Mouse (Mus musculus) liver, postnatal 0 days (tissue): ENCODE data around the gene Nrip3. TPM values are rescaled to one million over a fixed set of nuclear protein-coding genes. Genes with fewer than 3 reads are reported as not detected.

Source experiments
- ATAC-seq: fragments of 200-750 bp; cut with Nextera tagmentation; 2 replicates; pipeline ENCODE4 v1.8.0; 2017; ENCODE audit warnings: mild to moderate bottlenecking, moderate library complexity
- DNase-seq: peaks from one replicate; pipeline ENCODE4 v3.0.0-alpha.2; 2016
- H3K27ac ChIP-seq: fragments of 300-500 bp; sonication (generic); 2 replicates; pipeline ENCODE4 v1.5.1; 2014; ENCODE audit warnings: antibody characterized with exemption, moderate library complexity, mild to moderate bottlenecking, low read depth
- H3K27me3 ChIP-seq: fragments of 300-500 bp; sonication (generic); 2 replicates; pipeline ENCODE4 v1.6.1; 2014; ENCODE audit warnings: low read length, control low read depth, mixed read lengths; ENCODE audit not compliant: insufficient read depth
- H3K36me3 ChIP-seq: fragments of 300-500 bp; sonication (generic); replicated peaks from 2 replicates; pipeline ENCODE4 v1.6.1; 2014; ENCODE audit warnings: mild to moderate bottlenecking, control low read depth, low read length, moderate library complexity, mixed read lengths; ENCODE audit not compliant: insufficient read depth
- H3K4me1 ChIP-seq: fragments of 300-500 bp; sonication (generic); 2 replicates; pipeline ENCODE4 v1.6.1; 2014; ENCODE audit warnings: antibody characterized with exemption, mild to moderate bottlenecking, control low read depth; ENCODE audit not compliant: insufficient read depth
- H3K4me2 ChIP-seq: fragments of 300-500 bp; sonication (generic); 2 replicates; pipeline ENCODE4 v1.6.1; 2014; ENCODE audit warnings: low read depth, mild to moderate bottlenecking, low read length, moderate library complexity, mixed read lengths
- H3K4me3 ChIP-seq: fragments of 300-500 bp; sonication (generic); 2 replicates; pipeline ENCODE4 v1.5.1; 2014; ENCODE audit warnings: low read depth, low read length
- H3K9ac ChIP-seq: fragments of 300-500 bp; sonication (generic); replicated peaks from 2 replicates; pipeline ENCODE4 v1.6.1; 2014; ENCODE audit warnings: mild to moderate bottlenecking, moderate library complexity
- H3K9me3 ChIP-seq: fragments of 300-500 bp; sonication (generic); 2 replicates; pipeline ENCODE4 v1.6.1; 2016; ENCODE audit warnings: mild to moderate bottlenecking, control low read depth, low read length, mixed read lengths
- CTCF ChIP-seq: sonication (generic); IDR thresholded peaks from 2 replicates; pipeline ENCODE4 v1.5.1; 2016; ENCODE audit warnings: antibody characterized with exemption, low read depth
- EP300 ChIP-seq: IDR thresholded peaks from 2 replicates; pipeline ENCODE4 v1.6.1; 2016; ENCODE audit warnings: antibody characterized with exemption, low read depth, mild to moderate bottlenecking
- WGBS: fragments of 180-500 bp; shearing (Covaris S2); extraction: QIAGEN DNeasy Blood & Tissue Kit; methylation state at CpG from one replicate; pipeline ENCODE4 v1.1.7; 2014; ENCODE audit not compliant: insufficient replicate concordance; 5-methylcytosine and 5-hydroxymethylcytosine counted together
- polyA plus RNA-seq: library from polyadenylated mRNA; unstranded; fragments of >200 nt; fragmentation: Nextera tagmentation; extraction: Ambion mirVana; gene quantifications from 2 replicates; pipeline ENCODE4 v1.2.1, GENCODE M21; 2015

Nrip3 gene
- polyA plus RNA-seq, 1 experiment from 2014 or later: 0.28 TPM

- TF ChIP-seq EP300 (no peak), CTCF (no peak)
- WGBS: 69% methylated on average over 4 of the region's 4 CpGs
These were observed 31.7 kb upstream of the Nrip3 start for GRCm38 (mm10) chr7:109813330-109814140.

GRCm38 (mm10) chr7:109807616-109808485 is 26.0 kb upstream of the Nrip3 start:
- TF ChIP-seq CTCF (no peak), EP300 (no peak)
- 48% methylated on average over 8 of the region's 8 CpGs for WGBS
- ATAC-seq (no peak), DNase-seq (no peak)
- H3K4me2 ChIP-seq: no peak overlapping the region
- no peaks in the 10 kb centered on the region for H3K36me3 ChIP-seq
- H3K4me3 ChIP-seq: no peak overlapping the region
- no peaks in the 10 kb centered on the region for H3K27me3 ChIP-seq
- no peaks in the 10 kb centered on the region for H3K9me3 ChIP-seq
- no peaks in the 10 kb centered on the region for H3K4me1 ChIP-seq
- H3K27ac ChIP-seq: no peak overlapping the region
- H3K9ac ChIP-seq: no peak overlapping the region

More at GRCm38 (mm10) chr7:109813330-109814140, 31.7 kb upstream of the Nrip3 start:
- H3K9me3 ChIP-seq: no peaks in the 10 kb centered on the region
- DNase-seq: no peak
- no peak overlapping the region for H3K4me2 ChIP-seq
- H3K4me1 ChIP-seq: peaks cover 6% of the 10 kb centered on the region
- no peak for ATAC-seq
- H3K27me3 ChIP-seq: no peaks in the 10 kb centered on the region
- no peak overlapping the region for H3K4me3 ChIP-seq
- H3K9ac ChIP-seq: no peak overlapping the region
- no peak overlapping the region for H3K27ac ChIP-seq
- no peaks in the 10 kb centered on the region for H3K36me3 ChIP-seq

GRCm38 (mm10) chr7:109804843-109805242 is 23.0 kb upstream of the Nrip3 start:
- no peak overlapping the region for H3K9ac ChIP-seq
- DNase-seq: peak; percentile 60

GRCm38 (mm10) chr7:109804355-109804754 is 22.5 kb upstream of the Nrip3 start:
- WGBS: 82% methylated on average over 6 of the region's 6 CpGs
- Histone ChIP-seq H3K9ac (no peak overlapping the region), H3K36me3 (no peaks in the 10 kb centered on the region), H3K27me3 (no peaks in the 10 kb centered on the region), H3K27ac (no peak overlapping the region), H3K9me3 (no peaks in the 10 kb centered on the region), H3K4me3 (no peak overlapping the region), H3K4me1 (no peaks in the 10 kb centered on the region), H3K4me2 (no peak overlapping the region)
- TF ChIP-seq CTCF (no peak), EP300 (no peak)
- no peak for ATAC-seq
- no peak for DNase-seq

More at GRCm38 (mm10) chr7:109804843-109805242, 23.0 kb upstream of the Nrip3 start:
- WGBS: 43% methylated on average over 6 of the region's 6 CpGs
- Histone ChIP-seq H3K4me1 (no peaks in the 10 kb centered on the region), H3K9me3 (no peaks in the 10 kb centered on the region), H3K4me2 (no peak overlapping the region), H3K27me3 (no peaks in the 10 kb centered on the region), H3K27ac (no peak overlapping the region), H3K36me3 (no peaks in the 10 kb centered on the region), H3K4me3 (no peak overlapping the region)
- TF ChIP-seq EP300: no peak
- peak; percentile 71 for TF ChIP-seq CTCF
- no peak for ATAC-seq

GRCm38 (mm10) chr7:109803516-109803915 is 21.7 kb upstream of the Nrip3 start:
- Histone ChIP-seq H3K27ac (no peak overlapping the region), H3K9me3 (no peaks in the 10 kb centered on the region), H3K36me3 (no peaks in the 10 kb centered on the region), H3K9ac (no peak overlapping the region), H3K27me3 (no peaks in the 10 kb centered on the region), H3K4me2 (no peak overlapping the region), H3K4me1 (no peaks in the 10 kb centered on the region), H3K4me3 (no peak overlapping the region)
- ATAC-seq (no peak), DNase-seq (no peak)
- WGBS: 40% methylated on average over 1 of the region's 1 CpGs
- no peak for TF ChIP-seq EP300
- no peak for TF ChIP-seq CTCF

- TF ChIP-seq EP300 (no peak), CTCF (no peak)
- Histone ChIP-seq H3K4me1 (no peaks in the 10 kb centered on the region), H3K4me3 (no peak overlapping the region), H3K9me3 (no peaks in the 10 kb centered on the region), H3K27me3 (no peaks in the 10 kb centered on the region), H3K27ac (no peak overlapping the region), H3K9ac (no peak overlapping the region), H3K4me2 (no peak overlapping the region), H3K36me3 (no peaks in the 10 kb centered on the region)
- ATAC-seq (no peak), DNase-seq (no peak)
- WGBS: 76% methylated on average over 4 of the region's 4 CpGs
These were observed 18.8 kb upstream of the Nrip3 start for GRCm38 (mm10) chr7:109800626-109801025.
